Mouse (Mus musculus): ENCODE results near the gene Ano4.

GRCm38 (mm10) chr10:89289290-89289689, 55.3 kb downstream of the Ano4 start:
- TF ChIP-seq CTCF (IDR thresholded peaks at IDR 0.05; ENCODE audit: extremely low read depth, insufficient read depth, low read length) (no peak), POLR2A (IDR thresholded peaks at IDR 0.05; ENCODE audit: extremely low read depth, insufficient read depth, low read length) (no peak)
